Mouse (Mus musculus) skeletal muscle tissue, adult 2 months (tissue): ENCODE measurements around the gene Pcsk4.

ENCODE experiments used
- DNase-seq: peaks from one replicate; pipeline ENCODE4 v3.0.0-alpha.2; 2012; ENCODE audit warnings: low read depth, low spot score

The Pcsk4 gene

DNA sequence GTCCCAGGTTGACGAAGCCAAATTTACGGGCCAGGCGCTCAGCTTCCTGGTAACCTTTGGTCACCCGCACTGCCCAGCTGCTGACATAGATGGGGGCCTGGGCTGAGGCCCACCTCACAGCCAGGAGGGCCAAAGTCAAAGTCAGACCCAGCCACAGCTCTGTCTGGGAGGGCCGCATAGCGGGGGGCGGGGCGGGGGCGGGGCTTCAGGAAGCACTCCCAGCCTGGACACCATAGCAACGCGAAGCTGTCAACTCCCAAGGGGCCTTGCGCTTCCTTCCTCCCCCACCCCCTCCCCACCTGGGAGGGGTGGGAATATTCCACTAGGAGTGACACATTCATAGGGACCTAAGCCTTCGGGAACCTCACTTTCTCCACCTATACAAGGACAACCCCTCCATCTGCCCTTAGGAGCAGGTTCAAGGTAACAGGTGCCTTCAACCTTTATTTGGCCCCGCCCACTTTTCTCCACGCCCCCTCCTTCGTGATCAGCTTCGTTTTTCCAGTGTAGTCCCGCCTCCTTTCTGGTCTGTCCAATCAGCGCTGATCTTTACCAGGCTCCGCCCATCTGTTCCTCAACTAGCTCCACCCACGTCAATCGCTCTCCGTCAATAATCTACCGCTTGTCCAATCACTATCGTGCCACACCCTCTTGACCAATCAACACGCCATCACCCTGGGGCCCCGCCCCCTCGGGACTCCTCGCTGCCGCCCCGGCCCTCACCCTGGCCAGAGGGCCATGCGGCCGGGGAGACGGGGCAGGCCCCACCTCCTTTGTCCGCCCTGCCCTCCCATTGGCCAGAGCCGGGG is at the start of gene Pcsk4, which contains the start of gene Reep6:
TSS of gene Pcsk4 (minus strand) at position 226 of the 809 bp plus-strand sequence.
TSS of gene Reep6 (plus strand) at position 681 of the 809 bp plus-strand sequence.
- DNase-seq = peak; percentile 98

DNA sequence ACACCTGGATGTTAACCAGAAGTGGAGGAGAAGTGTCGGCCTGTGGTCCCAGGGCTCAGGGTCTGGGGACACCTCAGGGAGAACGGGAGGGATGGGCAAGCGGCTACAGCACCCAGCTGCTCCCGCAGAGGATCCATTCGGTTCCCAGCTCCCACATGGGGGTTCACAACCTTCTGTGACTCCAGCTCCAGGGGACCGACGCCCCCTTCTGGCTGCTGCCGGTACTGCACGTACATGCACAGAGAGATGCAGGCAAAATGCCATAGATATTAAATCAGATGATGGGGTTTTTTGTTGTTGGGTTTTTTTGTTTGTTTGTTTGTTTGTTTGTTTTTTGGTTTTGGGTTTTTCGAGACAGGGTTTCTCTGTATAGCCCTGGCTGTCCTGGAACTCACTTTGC is 48.4 kb upstream of the Pcsk4 start:
- DNase-seq = no peak

DNA sequence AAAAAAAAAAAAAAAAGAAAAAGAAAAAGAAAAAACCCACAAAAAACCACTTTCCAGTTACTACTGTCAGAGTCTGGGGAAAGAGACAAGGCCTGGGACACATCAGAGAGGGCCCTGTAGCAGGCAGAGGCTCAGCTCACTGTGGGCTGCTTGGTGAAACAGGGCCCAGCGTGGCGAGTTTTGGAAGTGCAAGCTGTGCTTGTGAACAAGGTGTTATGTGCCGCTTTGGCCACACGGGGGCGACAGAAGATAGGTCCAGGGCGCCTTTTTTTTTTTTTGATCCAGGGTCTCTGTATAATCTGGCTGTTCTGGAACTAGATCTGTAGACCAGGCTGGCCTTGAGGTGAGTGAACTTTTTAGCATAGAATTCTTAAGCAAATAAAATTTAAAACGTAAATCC is 46.9 kb upstream of the Pcsk4 start:
- peak; percentile 85 for DNase-seq

DNA sequence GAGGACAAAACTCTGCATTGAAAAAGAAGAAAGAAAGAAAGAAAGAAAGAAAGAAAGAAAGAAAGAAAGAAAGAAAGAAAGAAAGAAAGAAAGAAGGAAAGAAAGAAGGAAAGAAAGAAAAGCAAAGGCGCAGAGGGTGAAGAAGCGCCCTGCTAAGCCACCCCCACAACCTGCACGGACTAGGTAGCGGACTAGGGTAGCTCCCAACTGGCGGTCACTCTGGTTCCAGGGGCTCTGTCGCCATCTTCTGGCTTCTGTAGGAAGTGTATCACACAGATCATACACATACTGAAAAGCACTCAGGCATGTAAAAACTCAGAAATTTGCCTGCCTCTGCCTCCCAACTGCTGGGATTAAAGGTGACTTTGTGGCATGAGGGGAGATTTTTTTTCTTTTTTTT is 44.8 kb upstream of the Pcsk4 start:
- no peak for DNase-seq

DNA sequence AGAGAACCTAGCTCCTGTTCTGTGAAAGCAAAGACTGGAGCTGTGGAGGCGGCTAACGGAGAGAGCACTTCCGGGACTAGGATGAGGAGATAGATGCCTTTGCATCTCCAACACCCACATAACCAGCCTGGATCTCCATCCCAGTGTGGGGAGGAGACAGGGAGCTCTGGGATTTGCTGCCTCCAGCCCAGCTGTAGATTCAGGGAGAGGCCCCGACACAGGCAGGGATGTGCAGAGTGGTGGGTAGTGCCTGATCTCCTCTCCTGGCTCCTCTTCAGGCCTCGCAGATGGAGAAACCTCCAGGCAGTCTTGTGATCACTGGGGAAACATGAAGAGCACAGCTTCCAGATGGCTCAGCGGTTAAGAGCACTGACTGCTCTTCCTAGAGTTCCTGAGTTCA is 43.4 kb upstream of the Pcsk4 start:
- DNase-seq = no peak

DNA sequence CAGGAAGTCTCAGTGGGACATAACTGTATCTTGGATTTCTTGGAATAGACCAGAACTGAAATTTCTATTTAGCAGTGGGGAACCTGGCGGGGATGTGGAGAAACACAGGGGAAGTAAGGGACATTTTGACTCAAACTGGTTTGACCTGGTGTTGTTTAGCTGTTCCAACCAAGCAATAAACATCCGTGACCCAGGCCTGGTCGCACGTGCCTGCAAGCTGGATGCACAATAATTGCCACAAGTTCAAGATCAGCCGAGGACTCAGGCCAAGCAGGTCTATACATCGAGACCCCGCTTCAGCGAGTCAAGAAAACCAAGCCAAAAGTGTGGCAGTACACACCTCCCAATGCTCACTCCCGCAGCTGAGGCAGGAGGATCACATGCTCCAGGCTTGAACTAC is 42.7 kb upstream of the Pcsk4 start:
- DNase-seq = no peak

DNA sequence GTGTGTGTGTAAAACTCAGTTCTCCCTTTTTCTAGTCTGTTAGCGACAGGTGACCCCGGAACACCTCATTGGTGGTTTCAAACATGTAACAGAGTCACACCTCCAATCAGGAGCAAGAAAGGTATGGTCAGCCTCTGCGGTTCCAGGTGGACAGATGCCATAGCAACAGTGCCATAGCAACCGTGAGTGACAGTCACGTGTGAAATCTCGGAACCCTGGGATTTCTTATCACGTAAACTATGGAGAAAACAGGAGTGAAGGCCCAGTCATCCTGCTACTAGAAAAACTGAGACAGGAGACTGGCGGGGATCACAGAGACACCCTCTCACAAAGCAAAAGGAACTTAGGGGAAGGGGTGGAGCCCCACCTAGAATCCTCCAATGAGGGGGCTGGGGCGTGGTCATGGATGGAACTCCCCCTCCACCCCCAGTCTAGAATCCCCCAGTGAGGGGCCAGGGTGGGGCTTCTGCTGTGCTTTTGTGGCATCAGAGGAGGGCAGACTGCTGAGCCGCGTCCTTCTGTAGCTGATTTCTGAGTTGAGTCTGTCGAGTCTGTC is 42.2 kb upstream of the Pcsk4 start:
- no peak for DNase-seq

DNA sequence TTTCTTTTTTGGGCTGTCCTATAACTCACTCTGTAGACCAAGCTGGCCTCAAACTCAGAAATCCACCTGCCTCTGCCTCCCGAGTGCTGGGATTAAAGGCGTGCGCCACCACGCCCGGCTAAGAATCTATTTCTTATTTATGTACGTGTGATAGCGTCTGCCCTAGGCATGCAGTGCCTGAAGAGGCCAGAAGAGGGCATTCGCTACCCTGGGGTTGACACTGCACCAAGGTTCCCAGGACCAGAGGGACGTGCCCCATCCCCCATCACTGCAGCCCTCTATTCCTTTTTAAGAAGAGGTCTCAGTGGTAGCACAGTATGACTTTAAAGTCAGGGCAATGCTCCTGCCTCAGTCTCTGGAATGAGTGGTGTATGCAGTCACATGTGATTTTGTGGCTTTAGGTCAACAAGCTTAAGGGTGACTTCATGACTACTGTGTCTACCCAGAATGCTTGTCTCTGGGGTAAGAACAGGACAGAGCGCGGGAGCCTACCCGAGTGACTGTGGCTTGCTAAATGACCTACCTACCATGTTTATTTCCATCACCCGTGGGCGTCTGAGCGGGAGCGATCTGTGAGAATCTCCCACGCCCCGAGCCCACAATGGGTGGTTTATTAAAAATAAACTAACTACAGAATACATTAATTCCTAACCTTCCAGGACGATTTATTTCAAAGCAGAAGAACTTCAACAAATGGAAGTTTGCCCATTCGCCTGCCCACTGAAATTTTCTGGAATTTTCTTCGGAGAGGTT is 40.9 kb upstream of the Pcsk4 start:
- no peak for DNase-seq

DNA sequence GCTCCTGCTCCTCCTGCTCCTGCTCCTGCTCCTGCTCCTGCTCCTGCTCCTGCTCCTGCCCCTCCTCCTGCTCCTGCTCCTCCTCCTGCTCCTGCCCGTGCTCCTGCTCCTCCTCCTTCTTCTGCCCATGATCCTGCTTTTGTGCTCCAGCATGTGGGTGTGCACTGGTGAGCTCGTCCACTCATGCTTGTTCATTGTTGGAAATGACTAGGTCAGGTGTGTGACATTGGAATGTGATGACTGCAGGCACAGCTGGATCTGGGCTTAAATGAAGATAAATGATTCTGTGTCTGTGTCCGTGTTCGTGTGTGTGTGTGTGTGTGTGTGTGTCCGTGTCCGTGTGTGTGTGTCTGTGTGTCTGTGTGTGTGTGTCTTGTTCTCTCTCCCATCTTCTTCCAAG is 39.1 kb upstream of the Pcsk4 start:
- no peak for DNase-seq

DNA sequence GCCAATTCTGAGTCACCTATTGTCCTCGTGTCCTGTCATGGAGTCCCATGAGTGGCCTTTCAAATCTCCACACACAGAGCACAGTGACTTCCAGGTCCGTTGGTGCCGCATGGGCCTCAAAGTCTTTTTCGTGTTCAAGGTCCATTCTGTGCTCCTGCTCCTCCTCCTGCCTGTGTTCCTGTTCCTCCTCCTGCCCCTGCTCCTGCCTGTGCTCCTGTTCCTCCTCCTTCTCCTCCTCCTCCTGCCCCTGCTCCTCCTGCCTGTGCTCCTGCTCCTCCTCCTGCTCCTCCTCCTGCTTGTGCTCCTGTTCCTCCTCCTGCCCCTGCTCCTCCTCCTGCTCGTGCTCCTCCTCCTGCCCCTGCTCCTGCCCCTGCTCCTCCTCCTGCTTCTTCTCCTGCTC is 38.7 kb upstream of the Pcsk4 start:
- no peak for DNase-seq

DNA sequence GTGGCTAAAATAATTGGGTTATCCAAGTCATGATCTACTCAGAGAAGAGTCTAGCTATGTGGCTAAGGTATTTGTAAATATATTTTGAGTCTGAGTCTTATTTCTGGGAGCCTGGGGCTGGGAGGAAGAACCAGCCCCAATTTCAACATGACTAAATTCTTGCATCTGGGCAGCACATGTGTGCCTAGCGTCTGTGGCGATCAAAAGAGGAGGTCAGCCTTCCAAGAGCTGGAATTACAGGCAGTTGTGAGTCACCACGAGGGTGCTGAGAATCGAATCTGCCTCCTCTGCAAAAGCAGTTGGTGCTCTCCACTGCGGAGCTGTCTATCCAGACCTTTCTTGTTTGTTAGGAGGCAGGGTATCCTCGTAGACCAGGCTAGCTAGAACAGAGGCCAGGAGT is 36.4 kb upstream of the Pcsk4 start:
- no peak for DNase-seq

DNA sequence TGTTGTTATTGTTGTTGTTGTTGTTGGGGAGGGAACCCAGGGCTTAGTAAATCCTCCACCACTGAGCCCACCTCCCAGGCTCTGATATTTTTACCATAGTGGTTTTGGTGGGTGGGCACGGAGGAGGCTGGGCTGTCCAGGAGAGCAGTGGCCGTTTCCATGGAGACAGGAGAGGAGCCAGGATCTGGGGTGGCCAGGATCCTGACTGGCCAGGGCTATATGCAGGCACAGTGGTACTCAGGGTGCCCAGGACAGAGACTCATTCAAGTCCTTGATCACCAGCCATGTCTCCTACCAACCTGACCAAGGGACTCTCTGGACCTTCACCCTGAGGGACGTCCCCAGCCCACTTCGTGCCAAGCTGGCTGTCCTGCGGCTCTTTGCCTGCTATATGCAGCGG is 34.4 kb upstream of the Pcsk4 start:
- no peak for DNase-seq

DNA sequence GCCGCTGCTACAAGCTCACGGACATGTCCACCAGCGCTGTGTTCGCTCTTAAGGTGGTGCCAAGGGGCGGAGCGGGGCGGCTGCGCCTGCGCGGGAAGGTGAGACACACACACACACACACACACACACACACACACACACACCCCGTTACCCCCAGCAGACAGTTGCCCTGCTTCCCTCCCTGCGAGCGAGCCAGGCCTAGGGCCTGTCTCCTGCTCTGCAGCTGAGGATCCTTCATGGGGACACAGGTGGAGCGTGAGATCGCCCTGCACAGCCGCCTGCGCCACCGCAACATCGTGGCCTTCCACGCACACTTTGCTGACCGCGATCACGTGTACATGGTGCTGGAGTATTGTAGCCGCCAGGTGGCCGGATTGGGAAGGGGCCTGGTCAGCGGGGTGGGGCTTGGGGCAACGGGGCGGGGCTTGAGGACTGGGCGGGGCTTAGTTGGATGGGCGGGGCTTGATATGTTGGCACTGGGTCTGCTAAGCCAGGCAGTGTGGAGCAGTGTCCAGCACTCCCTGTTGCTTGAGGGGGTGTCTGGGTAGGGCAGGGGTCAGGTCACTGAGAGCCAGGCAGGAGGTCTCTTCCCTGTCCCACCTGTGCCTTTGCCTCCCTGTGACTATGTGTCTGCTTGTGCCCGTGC is 28.8 kb upstream of the Pcsk4 start:
- DNase-seq = no peak

DNA sequence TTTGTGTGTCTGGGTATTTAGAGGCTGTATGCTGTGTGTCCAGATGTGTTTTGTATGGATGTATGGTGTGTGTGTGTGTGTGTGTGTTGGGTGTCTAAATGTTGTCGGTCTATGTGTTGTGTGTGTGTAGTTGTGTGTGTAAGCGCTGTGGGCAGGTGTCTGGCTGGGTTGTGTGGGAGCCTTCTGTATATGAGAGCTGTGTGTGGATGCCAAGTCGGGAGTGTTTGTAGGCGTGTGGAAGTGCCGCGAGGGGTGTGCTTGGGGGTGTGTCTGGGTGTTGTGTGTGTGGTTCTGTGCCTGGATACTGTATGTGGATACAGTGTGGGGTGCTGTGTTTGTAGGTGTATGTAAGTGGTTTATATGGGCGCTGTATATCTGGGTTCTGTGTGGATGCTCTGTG is 28.0 kb upstream of the Pcsk4 start:
- no peak for DNase-seq

DNA sequence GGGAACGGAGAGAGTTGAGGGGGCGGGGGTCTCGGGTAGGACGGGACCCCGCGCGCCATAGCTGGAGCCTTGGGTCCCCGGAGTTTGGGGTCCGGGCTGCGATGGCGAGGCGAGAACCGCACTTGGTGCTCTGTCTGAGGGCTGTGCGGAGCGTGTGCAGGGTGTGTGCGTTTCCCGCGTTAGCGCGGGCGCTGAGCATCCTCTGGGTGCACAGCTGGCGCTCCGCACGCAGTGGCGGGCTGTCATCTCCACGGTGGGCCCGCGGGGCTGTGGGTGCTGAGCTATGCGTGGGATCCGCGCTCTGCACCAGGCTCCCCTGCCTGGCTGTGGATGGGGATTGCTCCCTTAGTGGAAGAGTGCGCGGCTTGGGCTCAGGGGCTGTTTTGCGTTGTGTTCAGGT is 27.4 kb upstream of the Pcsk4 start:
- DNase-seq = no peak

DNA sequence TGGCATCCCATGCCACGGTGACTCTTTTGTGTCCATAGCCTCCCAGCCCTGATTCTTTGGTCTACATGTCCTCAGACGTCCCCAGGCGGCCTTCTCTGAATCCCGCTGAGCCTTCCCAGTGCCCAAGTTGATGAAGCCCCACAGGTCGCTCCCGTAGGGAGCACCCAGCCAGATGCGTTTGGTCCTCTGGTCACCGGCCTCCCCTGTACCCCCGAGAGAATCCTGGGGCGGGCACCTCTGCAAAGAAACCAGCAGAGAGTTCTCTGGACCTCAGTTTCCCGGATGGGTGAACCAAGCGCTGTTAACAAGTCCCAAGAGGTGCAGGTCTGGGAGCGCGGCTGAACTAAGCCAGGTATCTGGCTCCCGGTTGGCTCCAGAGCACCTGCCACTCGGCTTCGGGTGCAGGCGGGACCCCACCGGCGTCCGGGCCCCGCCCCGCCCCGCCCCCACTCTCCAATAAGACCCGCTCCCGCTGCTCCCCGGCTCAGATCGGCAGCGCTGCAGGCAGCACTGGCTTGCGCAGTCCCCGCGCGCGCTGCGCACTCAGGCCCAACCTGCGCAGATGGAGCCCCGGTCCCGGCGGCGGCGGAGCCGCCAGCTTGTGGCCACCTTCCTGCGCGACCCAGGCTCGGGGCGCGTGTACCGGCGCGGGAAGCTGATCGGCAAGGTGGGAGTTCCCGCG is 26.8 kb upstream of the Pcsk4 start, which contains the start of gene Plk5:
TSS of gene Plk5 (plus strand) at position 459 of the 682 bp plus-strand sequence.
- no peak for DNase-seq

DNA sequence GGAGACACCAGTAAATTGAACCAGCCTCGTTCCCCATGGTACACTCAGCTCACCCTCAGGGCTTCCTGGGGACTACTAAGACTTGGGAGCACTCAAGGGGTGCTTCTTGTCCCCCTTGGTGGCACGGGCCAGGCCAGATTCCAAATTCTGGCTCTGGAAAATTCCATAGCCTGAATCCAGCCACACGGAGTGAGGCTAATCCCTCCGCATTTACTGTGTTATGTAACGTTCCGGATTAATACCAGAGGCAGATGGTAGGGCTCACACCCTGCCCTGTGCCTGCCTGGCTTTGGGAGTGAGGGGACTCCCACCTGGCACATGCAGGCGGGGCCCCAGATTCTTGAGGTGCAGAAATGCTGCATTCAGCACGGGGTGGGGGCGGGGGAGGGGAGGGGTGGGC is 26.1 kb upstream of the Pcsk4 start:
- no peak for DNase-seq

DNA sequence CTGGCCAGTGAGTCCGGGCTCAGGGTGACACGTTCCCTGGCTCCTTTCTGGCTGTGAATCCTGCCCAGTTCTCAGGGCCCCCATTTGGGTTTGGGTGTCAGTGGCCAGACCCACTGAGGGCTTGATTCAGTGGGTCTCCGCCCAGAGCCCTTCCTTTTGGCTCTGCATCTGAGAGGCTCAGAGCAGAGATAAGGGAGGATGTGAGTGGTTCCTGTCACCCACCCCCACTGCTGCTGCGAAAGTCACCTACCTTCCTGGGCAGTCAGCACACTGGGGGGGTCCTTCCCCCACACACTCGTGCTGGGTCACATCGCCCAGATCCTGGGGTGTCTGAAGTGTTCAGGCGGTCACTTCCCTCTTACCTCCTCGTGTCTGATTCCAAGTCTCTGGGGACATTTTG is 23.4 kb upstream of the Pcsk4 start:
- DNase-seq = no peak

DNA sequence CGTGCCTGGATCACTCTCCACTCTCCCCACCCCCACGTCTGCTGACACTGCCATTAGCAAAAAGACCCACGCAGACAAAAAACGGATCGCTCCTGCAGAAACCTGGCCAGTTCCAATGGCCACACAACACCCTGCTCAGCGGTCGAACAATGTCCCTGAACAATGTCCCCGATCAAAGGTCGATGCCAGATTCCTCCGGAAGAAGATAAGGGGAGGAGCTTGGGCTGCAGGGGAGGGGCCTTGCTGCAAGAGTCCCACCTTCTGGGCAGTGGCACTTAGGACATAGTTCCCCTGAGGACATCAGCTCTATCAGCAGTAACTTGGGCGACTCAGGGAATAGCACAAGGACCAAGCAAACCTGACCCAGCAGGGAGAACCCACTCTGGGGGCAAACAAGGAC is 22.6 kb upstream of the Pcsk4 start:
- DNase-seq = no peak

DNA sequence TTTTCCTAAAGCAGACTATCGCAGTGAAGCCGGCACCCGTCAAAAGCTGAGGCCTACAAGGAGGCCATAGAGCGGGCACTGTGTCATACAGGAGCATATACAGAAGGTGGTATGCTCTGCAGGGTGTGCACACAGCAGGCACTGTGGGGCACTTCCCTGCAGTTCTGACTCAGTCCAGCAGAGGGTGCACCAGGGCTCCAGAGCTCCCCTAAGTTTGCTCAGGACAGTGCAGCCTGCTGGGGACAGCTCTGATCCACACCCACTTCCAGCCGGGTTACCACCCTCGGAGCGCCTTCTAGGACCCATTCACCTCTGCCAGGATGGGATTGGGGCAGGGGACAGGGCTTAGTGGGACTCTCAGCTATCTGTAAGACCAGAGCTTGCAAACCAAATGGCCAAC is 21.0 kb upstream of the Pcsk4 start:
- DNase-seq = peak; percentile 71

DNA sequence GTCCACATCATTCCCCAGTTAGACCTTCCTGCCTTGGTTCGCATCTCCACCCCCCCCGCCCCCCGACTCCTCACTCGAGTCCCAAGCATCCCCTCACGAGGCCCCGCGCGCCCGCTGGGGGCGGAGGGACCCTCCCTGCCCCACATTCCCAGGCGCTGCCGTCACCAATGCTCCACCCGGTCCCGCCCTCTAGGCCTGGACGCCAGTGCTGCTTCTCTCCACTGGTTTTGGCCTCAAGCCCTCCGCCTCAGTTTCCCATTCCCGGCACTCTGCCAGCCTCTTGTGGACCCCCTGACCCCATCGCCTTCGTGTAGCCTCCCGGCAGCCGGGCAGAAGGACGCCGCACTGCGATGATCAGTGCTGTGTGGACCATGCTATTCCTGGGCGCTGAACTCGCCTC is 19.7 kb upstream of the Pcsk4 start:
- no peak for DNase-seq
